Mouse (Mus musculus) liver, adult (tissue): Measurements from ENCODE around the gene Srl.

ENCODE experiments used
- GATA4 ChIP-seq: IDR thresholded peaks from 2 replicates; pipeline ENCODE4 v1.6.1; 2014; ENCODE audit warnings: mild to moderate bottlenecking, low read length; ENCODE audit not compliant: insufficient replicate concordance

The Srl gene

DNA sequence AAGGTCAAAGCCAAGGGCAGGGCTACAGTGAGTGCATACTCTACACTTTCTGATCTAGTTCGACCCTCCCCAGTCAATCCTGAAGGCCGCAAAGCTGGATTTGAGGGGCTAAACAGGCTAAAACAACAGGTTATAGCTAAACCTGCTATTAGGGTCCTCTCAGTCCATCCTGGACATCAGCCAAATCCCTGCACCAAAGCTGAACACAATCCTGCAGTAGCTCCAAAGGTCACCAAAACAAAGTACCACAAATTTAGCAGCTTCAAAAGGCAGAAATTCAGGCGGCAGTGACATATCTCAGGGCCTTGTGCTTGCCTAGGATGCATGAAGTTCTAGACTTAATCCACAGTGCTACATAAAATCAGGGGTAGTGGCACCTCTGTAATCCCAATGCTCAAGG, 35.4 kb downstream of the Srl start:
- TF ChIP-seq GATA4, result no peak

- TF ChIP-seq GATA4, result no peak
Measured at GRCm38 (mm10) chr16:4503495-4503894, 38.1 kb downstream of the Srl start.

GRCm38 (mm10) chr16:4502568-4502967, 39.0 kb downstream of the Srl start:
- TF ChIP-seq GATA4, result no peak

DNA sequence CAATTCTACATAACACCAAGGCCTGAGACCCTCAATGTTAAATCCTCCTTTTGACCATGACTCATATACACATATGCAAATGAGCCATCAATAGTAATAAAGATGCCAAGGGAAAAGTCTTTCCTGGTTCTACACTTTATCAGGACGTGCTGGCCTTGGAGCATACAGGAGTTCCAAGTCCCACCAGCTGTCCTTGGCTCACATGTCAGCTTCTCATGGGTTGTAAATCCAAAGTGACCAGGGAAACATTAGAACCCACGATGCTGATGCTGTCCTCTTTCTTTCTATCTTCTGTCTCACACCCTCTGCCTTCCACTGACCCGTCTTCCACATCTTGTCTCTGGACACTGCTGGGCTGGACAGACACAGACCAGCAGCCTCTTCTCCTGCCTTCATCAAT, 39.9 kb downstream of the Srl start:
- TF ChIP-seq GATA4, result no peak

- no peak for TF ChIP-seq GATA4
Measured at GRCm38 (mm10) chr16:4500598-4501385, 40.8 kb downstream of the Srl start.

DNA sequence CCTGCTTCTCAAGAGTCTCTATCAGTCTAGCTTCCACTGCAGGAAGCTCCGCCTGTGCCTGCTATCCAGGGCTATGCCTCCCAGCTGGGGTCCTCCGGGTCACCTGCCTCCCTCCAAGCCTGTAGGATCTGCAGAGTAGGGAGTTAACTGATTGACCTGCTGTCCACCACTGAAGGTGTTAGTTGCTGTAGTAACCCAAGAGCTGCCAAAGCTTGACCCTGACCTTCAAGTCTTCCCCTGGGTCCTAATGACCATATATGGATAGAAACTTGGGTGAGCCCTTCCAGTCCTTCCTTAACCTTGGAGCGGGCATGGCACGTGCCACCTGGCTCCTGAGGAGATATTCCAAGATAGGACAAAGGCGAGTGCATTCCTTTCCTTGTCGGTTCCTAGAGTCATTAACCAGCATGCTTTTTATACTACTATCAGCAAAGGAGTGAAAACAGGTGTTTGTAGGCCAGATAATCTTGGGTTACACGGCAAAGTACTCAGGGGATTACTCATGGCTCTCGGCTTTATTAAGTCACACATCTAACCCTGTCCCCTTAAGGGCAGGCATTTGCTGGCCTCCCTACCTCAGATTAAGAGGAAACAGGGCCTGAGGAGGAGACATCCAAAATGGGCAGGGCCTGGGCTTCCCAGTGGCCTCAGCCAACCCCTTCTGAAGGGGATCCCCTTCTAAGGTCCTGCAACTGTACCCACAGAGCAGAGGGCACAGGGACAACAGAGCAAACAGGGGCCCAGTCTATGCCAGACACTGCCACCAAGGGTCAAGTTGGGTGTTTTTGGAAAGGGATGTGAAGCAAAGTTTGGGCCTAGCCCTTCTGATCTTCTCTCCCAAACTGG, 43.6 kb downstream of the Srl start:
- no peak for TF ChIP-seq GATA4

GRCm38 (mm10) chr16:4496470-4496869, 45.1 kb downstream of the Srl start:
- TF ChIP-seq GATA4, result no peak

- no peak for TF ChIP-seq GATA4
Measured at GRCm38 (mm10) chr16:4495861-4496260, 45.8 kb downstream of the Srl start.

- TF ChIP-seq GATA4, result no peak
Measured at GRCm38 (mm10) chr16:4492777-4493563, 48.6 kb downstream of the Srl start.

GRCm38 (mm10) chr16:4489114-4489624, 52.4 kb downstream of the Srl start:
- no peak for TF ChIP-seq GATA4

DNA sequence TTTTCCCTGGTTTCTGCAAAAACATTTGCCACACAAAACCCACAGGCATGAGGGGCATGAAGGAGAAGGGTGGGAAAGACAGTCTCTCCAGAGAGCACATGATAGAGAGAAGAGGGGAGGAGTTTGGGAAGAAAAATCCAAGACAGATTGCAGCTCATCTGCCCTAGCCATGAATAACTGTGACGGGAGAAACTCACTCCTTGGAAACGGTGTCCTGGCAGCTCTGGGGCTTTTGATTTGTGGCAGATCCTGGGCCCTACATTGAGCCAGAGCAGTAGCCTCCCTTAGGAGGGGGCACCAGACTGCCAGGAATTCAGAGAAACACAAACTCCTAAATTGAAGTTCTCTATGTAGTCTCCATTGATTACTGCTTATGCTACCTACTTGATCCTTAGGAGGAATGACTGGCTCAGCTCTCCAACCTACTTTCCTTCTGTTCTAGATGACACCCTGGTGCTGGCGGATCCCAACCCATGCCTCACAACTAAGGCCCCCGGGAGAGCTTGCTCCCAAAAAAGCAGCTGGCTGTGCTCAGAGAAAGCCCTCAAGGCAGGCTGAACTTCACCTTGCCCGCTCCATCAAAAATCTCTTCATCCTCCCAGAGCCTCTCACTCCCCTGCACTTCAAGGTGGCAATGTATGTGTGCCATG, 60.9 kb downstream of the Srl start:
- TF ChIP-seq GATA4, result no peak

- TF ChIP-seq GATA4, result no peak
Measured at GRCm38 (mm10) chr16:4477591-4478215, 63.9 kb downstream of the Srl start.

- no peak for TF ChIP-seq GATA4
Measured at GRCm38 (mm10) chr16:4474882-4475803, 66.5 kb downstream of the Srl start.
